Mouse (Mus musculus) embryonic fibroblast, embryonic 13.5 days (primary cell): ENCODE data around the gene Gm11733.

Experiments used
- CTCF ChIP-seq: IDR thresholded peaks from 2 replicates; pipeline ENCODE4 v1.5.1; 2011; ENCODE audit warnings: mild to moderate bottlenecking, control low read depth, low read length, moderate library complexity, borderline replicate concordance; ENCODE audit not compliant: insufficient read depth
- POLR2A ChIP-seq: IDR thresholded peaks from 2 replicates; pipeline ENCODE4 v1.6.1; 2011; ENCODE audit warnings: low read depth, mild to moderate bottlenecking, control low read depth, low read length, moderate library complexity

DNA sequence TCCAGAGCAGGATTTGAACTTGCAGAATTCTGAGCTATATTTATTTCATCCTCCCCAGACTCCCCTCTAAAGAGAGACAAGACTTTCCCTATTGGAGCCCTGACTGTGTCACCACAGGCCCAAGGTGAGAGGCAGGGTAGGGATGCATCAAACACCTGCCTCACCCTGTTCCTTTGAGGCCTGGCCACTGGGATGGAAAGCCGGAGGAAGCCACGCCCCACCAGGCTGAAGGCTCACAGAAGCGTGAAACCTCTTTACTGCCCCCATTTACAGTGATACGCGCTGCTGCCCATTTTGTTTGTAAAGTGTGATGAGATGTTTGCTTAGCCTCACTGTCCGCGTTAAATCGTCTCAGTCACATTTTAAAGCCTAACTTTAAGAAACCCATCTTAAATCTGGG, 25.0 kb upstream of the Gm11733 start:
- no peak for TF ChIP-seq POLR2A
- no peak for TF ChIP-seq CTCF
